Mouse (Mus musculus) Muller cell, postnatal 12 days (primary cell): ENCODE results near the gene Slc7a12.

ENCODE experiments used
- DNase-seq: peaks from one replicate; pipeline ENCODE4 v3.0.0-alpha.2; 2015; ENCODE audit errors: inconsistent ontology term

The Slc7a12 gene

GRCm38 (mm10) chr3:14480397-14480796 lies at the start of gene Slc7a12:
Slc7a12 (plus strand) TSS chr3:14480697.
- no peak for DNase-seq

- no peak for DNase-seq
Measured at GRCm38 (mm10) chr3:14432381-14432780, 48.1 kb upstream of the Slc7a12 start.

- DNase-seq = no peak
Measured at GRCm38 (mm10) chr3:14446015-14446414, 34.5 kb upstream of the Slc7a12 start.

- DNase-seq = no peak
Measured at GRCm38 (mm10) chr3:14446691-14447090, 33.8 kb upstream of the Slc7a12 start.
